Mouse (Mus musculus) gastrocnemius, postnatal 25 days (tissue): Measurements from ENCODE around the gene Txn1. TPM values are rescaled to one million over a fixed set of nuclear protein-coding genes. Genes with fewer than 3 reads are reported as not detected.

Experiments
- DNase-seq: peaks from one replicate; pipeline ENCODE4 v3.0.0; 2022
- total RNA-seq, 2 experiments: library from RNA; stranded (reverse); gene quantifications; 1 replicate in 1 of 2; 2 replicates in 1 of 2; pipeline ENCODE4 v1.2.3; 2021

Txn1 gene
- total RNA-seq, 2 experiments from 2014 or later: 74.5 to 79.1 TPM

DNA sequence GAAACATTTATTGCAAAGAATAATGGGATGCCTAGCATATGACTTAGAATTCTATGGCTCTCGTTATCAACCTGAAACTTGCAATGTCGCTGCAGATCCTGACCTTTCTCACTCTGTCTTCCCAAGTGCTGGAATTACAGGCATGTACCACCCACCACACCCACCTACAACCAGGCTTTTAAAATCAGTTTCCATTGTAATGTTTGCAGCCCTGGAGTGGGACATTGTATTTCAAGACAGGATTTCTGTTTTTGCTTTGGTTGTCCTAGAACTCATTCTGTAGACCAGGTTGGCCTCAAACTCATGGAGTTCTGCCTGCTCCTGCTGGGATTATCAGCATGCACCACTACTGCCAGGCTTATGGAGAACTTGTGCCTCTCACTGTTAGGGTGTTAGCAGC, 13.3 kb downstream of the Txn1 start:
- DNase-seq: no peak

DNA sequence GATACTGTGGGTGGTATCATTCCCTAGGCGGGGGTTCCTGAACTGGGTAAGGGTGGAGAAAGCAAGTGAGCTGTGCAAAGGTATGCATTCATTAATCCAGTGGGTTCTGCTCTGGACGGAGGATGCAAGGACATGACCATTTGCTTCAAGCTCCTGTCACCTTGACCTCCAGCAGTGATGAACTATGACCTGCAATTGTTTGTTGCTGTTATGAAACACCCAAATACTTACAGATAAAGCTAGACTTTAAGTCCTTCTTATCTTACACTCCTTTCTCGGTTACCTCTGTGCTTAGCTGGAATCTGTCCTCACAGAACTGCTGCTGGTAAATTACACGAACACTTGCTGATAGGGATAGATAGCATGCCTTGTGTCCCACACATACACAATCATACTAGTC, 15.6 kb downstream of the Txn1 start:
- no peak for DNase-seq

DNA sequence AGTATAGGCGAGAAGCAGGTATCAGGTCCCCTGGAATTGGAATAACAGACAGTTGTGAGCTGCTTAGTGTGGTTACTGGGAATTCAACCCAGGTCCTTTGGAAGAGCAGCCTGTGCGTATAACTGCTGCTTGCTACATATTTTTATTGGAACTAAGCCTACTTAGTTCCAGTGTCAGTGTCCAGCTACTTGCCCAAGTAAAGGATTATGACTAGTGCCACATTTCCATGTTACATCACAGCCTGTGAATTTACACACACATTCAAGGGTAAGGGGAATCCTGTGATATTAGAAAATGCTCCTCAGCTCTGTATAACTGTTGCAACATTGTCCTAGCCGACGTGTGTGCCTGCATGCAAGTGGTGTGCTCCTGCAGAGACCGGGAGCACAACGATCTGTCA, 18.9 kb downstream of the Txn1 start:
- no peak for DNase-seq

DNA sequence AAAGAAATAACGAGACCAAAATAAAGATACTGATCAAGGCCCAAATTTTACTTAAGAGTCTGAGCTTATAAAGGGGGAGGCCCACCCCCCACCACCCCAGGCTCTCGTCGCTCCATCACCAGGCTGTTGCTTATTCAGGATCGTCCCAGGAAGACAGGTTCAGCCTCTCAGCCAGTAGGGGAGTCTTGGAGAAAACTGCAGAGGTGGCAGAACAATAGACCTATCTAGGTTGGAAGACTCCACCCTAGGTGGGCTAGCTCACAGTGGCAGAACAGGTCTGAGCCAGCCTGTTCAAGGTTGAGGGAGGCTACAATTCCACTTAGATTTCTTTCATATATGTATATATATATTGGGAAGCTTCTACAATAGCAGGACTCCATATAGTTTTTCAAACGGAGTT, 22.0 kb downstream of the Txn1 start:
- DNase-seq: no peak

DNA sequence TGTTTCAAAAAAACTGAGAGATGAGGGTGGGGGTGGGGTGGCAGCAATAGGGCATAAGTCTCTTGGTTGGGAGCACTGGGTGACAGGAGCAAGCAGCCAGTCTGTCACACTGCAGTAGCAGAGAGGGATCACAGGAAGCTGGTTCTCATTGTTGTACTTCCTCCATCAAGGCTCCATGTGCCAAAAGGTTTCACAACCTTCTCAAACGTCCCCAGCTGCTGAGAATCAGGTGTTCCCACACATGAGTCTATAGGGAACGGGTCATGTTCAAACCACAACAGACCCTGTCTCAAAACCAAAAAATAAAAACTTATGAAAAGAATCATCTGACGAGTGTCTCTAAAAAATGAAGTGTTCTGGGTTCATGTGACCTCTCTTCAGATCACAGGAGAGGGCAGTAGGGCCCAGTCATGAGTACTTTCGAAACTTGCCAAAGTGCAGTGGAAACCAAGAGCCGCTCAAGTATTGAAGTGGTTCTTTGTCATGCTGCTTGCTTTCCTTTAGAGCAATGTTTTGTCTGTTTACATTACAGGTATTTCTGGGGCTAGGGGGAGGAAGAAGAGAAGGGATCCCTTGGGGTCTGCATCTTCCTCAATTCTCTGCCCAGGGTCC, 25.5 kb downstream of the Txn1 start:
- DNase-seq: no peak

DNA sequence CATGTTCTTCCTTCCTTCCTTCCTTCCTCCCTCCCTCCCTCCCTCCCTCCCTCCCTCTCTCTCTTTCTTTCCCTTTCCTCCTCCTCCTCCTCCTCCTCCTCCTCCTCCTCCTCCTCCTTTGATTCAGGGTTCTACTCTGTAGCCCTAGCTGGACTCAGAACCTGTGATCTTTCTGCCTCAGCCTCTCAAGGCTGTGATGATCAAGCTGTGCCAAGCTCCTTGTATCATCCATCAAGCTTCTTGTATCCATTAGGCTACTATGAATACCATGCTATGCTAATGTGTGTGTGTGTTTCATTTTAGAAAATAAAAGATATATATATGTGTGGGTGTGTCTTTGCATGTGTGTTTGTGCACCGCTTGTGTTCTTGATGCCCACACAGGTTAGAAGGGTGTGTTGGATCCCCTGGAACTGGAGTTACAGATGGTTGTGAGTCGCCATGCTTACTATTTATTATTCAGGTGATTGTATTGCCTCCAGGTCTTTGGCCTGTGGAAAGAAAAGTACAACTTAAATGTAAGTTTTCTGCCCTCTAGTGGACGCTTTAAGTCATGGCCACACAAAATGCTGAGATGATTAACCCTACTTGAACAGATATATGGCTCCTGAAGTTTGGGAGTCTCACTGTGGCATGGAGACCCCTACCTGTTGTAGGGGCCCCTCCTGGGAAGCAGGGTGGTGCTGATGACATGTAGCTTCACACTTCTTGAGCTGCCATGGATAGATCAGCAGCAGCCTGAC, 28.6 kb downstream of the Txn1 start:
- DNase-seq: no peak

DNA sequence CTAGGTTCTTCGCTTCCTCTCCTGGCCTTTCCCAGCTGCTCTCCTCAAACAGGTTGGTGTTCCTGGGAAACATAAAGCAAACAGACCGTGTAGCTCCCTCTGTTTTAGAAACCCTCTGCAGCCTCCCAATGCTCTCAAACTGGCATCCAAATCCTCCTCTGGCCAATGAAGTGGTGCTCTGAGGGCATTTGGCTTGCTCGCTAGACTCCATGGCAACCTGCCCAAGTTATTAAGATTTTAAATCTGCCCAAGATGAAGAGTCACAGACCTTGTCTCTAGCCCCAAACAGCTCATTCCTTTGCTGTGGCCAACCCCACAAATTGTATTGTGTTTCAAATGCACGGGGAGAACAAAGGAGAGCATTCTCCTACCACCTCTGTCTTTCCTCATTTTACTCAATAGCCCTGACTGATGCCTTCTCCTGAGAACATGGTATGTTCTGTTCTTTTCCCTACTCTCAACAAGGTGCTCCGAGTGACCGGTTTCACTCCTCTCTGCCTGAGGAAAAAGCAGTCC, 31.6 kb downstream of the Txn1 start:
- no peak for DNase-seq

DNA sequence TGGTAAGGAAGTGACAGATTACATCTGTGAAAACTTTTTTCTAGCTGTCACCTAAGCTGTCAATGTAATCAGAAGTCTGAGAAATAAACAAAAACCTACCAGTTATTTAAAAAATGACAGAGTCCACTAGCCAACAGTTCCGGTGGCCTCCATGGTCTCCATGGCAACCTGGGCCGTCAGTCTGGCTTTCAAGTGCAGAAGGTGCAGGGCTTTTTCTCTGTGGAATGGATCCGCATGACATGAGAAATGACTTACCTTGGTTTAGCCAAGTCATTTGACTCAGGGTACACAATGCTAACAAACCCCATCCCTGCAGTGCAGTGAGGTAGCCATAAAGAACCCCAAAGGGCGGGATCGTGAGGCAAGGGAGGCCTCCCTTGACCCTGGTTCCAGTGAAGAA, 34.0 kb downstream of the Txn1 start:
- no peak for DNase-seq

DNA sequence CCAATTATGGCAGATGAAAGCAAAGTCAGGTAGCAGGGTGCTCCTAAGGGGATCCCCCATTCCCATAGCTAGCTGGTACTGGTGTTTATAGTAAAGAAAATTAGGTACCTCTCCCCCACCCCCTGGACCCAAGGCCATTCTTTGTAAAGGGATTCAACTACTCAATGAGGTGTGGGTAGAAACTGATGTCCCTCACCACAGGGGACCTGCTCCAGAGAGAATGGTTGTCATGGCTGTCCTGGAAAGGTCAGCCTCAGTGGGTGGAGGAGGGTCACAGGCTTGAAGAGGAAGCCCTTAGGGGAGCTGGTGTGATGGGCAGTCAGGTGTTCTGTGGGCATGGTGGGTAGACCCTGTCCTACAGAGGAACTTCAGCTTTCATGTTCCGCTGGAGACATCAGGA, 35.7 kb downstream of the Txn1 start:
- no peak for DNase-seq

DNA sequence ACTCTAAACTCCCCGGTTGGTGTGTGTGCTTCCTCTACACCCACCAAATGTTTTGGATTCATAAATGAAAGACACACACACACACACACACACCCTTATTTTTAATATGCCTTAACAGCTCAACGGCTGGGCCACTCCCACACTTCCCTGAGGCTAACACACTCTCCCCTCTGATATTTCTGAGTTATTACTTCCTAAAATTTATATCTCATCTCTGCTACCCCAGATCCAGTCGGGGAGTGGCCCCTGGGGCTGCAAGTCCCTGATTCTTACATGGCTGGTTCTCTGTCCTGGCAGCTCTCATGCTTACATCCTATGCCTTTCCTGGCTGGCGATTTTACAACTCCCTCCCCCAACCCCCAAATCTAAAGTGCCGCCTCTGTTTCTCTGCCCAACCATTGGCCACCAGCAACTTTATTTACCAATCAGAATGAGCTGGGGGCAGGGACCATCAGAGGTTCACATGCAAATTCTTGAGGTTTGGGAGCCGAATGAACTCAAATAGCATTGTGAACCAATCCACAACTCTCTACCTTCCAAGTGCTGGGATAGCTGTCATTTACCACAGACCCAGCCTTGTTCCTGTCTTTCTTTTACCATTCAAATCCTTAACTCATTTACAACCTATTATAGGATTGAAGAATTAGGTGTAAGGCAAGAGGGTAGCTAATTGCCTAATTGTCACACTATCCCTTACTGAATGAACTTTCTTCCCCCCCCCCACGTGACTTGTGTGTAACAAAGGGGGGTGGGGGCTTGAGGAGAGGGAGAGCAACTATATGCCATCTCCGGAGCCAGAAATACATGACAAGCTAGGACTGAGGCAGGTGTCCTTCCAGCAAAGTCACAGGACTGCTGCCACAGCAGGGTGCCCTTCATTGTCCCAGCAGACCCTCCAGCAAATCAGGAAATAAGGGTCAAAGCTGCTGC, 36.5 kb downstream of the Txn1 start:
- DNase-seq: no peak

DNA sequence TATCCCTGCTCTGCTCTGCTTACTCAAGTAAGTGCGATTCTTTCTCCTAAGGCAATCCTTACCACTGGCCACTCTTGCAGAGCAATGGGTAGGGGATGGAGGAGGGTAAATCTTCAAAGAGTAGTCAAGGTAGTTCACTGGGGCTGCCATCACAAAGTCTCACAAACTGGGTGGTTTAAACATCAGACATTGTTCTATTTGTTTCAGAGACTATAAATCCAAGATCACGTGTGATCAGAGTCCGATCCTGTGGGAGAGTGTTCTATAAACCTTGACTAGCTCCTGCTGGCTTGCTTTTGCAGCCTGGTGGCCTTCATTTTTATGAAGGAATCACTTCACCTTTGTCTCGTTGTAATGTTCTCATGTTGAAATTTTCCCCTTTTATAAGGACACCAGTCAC, 39.5 kb downstream of the Txn1 start:
- no peak for DNase-seq

DNA sequence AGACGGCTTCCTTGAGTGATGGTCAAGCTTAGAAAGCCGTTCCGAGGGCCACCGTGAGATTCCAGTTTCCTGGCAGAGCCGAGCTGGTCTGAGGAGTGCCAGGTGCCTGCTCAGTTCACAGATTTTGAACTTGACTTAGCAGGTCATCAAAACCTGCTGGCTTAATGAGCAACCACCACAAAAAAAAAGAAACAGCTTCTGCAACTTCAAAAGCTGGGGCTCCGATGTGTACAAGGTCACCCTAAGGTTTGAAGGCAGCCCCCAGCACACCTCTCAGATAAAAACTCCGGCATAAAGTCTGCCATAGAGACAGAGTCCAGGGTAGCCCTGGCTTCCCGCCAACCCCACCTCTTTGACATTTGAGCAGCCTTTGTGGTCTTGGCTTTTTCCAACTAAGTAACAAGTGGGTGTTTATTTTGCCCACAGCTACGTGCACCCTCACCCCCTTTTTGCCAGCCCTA, 40.0 kb downstream of the Txn1 start, which contains the start of gene D630039A03Rik:
TSS of gene D630039A03Rik (minus strand) at position 97 of the 461 bp plus-strand sequence.
- DNase-seq: no peak

DNA sequence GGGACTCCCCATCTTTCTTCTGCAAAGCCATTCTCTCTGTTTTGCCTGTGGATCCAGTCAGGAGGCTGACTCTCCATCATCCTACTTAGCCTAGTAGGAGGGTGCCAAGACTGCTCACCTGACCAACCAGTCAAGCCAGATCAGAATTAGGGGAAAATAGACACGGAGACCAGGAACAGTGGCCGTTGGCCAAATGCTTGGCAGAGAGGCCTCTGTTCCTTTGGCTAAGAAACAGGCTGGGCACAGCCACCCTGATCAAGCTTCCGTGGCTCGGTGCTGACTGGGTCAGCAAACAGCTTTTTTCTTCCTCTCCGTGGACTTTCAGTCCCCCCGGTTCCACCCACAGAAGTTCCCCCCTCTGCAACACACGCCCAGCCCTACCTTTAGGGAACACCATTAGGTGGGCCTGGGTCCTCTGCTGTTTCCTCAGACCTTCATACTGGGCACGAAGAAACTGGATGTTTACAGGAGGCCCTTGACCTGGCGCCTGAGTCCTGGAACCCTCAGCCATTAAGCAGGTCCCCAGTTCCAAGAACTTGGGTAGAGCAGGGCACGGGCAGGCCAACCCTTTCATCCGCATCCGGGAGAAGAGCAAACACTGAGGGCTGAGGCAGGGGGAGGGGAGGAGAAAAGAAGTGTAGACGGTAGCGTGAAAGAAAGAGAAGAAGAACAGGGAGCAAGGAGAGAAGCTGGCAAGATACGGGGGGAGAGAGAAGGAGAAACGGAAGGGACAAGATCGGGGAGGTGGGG, 40.8 kb downstream of the Txn1 start:
- peak; percentile 31 for DNase-seq

DNA sequence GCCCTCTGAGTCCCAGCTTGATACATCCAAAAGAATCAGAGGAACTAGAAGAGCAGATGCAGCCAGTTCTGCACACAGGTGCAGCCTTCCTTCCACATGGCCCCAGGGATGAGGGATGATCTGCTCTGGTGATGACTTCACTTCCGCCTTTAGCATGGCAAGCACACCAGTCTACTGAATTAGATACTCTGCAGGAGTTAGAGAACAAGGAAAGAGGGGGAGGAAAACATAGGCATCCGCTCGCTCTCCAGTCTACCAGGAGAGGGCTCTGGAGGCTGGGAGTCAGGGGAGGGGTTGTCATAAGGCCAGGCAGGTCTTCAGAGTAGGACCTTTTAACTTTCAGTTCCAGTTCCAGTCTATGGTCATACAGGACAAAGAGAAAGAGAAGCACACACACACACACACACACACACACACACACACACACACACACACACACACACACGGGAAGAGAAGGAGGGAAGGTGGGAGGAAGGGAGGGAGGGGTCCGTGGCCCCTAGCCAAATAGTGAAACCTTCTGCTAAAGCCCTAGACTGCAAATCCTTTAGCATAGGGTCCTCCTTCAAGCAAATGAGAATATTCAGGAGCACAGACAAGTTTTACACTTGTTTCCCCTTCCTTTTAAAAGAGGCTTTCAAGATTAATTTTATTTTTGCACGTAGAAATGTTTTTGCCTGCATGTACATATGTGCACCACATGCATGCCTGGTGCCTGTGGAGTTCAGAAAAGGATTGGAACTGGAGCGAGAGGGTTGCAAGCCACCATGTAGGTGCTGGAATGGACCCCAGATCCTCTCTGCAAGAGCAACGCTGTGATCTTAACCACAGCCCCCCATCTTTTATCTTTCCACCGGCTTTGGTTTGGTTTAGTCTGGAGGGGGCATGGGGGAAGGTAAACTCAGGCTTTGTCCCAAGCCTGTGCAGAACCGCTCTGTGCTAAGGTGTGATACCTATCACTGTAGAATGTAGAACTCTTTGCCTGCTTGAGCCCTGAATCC, 41.7 kb downstream of the Txn1 start:
- DNase-seq: no peak

DNA sequence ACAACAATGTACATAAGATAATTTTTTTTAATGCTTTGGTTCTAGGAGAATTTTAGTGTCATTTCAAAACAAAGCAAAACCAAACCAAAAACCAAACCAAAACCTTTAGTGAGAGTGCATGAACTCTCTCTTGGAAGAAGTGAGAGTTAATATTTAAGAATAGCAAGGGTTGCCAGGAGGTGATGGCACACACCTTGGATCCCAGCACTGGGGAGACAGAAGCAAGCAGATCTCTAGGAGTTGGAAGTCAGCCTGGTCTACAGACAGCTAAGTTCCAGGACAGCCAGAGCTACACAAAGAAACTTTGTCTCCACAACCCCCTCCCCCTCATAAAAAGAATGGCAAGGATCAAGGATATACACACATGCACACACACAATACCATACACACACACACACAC, 43.2 kb downstream of the Txn1 start:
- DNase-seq: no peak

DNA sequence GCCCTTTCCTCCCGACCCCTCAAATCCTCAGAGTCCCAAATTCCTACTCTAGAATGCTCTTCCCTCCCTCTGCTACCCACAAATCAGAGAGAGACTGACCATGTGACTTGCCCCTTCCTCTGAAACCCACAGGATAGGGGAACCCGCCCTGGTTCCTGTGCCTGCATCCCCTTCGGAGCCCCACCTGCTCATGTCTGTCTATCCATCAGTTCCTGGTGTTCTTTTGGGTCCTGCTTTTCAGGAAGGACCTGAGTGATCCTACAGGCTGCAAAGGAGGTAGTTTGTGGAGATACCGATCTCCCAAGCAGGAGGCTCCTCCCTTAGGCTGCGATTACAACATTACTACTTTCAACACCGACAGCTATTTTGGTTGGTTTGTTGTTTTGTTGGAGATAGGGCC, 47.4 kb downstream of the Txn1 start:
- DNase-seq: no peak

DNA sequence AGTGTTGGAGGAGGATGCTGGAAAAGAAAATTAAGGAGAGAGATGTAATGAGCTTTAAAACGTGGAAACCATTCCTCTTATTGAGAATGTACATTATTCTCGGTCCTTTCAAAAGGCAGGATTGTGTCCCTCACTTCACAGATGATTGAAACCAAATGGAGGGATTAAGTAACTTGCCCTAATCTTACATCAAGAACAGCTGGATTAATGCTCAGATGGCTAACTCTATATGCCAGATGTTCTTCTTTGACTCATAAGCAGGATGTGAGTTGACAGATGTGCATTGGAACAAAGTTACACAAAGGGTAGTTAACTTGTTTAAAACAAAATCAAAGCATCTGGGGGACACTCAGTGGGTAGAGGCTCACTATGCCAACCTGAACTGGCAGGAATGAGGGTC, 49.5 kb downstream of the Txn1 start:
- no peak for DNase-seq

DNA sequence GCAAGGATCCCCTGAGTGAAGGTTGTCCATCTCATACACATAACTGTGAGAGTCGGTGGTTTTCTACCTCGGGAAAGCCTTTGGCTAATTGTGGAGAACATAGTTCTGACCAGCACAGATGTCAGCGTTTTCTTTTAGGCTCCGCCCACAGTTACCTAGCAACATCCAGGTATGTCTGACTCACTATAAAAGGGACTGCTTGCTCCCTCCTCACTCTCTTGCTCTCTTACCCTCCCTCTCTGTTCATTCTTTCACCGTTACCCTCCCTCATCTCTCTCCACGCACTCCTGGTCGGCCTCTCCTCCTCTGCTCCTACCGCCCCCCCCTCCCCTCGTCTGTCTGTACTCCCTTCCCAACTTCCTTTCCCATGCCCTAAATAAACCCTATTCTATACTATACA, 51.6 kb downstream of the Txn1 start:
- no peak for DNase-seq

DNA sequence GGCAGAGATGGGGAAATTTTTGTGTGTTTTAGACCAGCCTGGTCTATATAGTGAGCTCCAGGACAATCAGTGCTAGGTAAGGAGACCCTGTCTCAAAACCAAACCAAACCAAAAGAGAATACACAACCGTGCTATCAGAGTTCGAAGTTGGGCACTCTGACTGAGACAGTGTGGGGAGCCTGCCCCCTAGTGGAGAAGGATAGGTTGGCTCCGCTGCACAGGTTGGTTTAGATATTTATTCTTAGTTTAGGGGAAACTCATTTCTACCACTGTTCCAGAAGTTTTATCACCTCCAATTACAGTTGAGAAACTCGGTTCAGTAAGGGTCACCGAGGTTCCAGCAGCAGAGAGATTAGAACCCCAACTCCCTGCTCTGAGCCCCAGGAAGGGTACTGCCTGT, 52.0 kb downstream of the Txn1 start:
- no peak for DNase-seq

DNA sequence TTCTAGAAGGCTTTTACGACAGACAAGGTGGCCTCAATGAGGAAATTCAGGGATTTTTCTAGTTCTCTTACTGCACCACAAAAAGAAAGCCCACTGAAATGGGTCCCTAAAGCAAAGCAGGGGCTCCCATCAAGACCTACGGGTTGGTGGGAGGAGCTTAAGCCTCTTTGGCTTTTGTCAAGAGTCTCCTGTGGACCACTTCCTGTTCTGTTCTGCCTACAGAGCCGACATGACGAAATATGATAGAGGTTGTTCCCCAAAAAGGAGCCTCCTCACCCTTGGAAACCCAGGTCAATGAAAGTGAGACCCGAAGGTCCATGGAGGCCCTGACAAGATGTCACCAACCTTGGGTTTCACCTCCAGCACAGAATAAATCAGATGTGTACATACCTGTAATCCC, 53.6 kb downstream of the Txn1 start:
- DNase-seq: no peak

DNA sequence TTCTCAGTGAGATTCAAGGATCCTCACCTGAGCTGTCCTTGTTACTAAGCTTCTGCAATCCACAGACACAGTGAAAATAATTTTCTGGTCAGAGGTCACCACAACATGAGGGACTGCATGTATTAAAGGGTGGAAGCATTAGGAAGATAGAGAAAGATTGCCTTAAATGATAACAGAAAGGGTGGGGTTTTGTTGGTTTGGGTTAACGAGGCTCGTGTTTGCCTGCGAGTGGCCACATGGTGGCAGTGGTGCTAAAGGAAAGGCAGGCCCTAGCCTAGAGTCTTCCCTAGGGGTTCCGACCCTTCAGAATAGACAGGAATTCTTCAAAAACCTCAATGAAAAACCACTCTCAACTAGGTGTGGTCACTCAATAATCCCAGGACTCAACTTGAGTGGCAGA, 55.0 kb downstream of the Txn1 start:
- no peak for DNase-seq
